Mouse (Mus musculus) olfactory bulb, adult 2 months (tissue): Measurements from ENCODE around the gene Agps.

ENCODE experiments used
- CTCF ChIP-seq: fragments of 200-500 bp; IDR thresholded peaks from 2 replicates; pipeline ENCODE4 v1.5.1; 2012; ENCODE audit warnings: low read depth, mild to moderate bottlenecking, low read length, moderate library complexity; ENCODE audit not compliant: insufficient read depth
- POLR2A ChIP-seq: fragments of 200-500 bp; IDR thresholded peaks from 2 replicates; pipeline ENCODE4 v1.6.1; 2012; ENCODE audit warnings: mild to moderate bottlenecking, low read depth, low read length, moderate library complexity; ENCODE audit not compliant: insufficient read depth

- TF ChIP-seq POLR2A (no peak), CTCF (no peak)
These were observed 128.7 kb downstream of the Agps start for GRCm38 (mm10) chr2:75960366-75961330.
